ENCODE assay signal across 8 mouse cellular contexts in genomic region chr9:101037396-101037795, GRCm38 (mm10). TPM values are rescaled to one million over a fixed set of nuclear protein-coding genes. Genes with fewer than 3 reads are reported as not detected.
DNase-seq lines count a peak whose midpoint lies in the region; ATAC-seq and TF ChIP-seq lines count a peak whose summit lies in the region.

No protein-coding gene starts in this region.

- no peak for TF ChIP-seq CTCF in E14TG2a.4 (conservative IDR thresholded peaks at IDR 0.05; ENCODE audit: low read length)
- no peak for TF ChIP-seq CTCF in heart, postnatal 0 days (IDR thresholded peaks at IDR 0.05; ENCODE audit: low read depth)

- no peaks in the 10 kb centered on the region for H3K36me3 ChIP-seq in E14TG2a.4 (ENCODE audit: insufficient read depth, low read length)
- H3K36me3 ChIP-seq in heart, postnatal 0 days (replicated peaks; ENCODE audit: control insufficient read depth, insufficient read depth, low read length), result no peaks in the 10 kb centered on the region
- H3K36me3 ChIP-seq in lung, embryonic 16.5 days (ENCODE audit: control insufficient read depth, insufficient read depth, low read length), result no peaks in the 10 kb centered on the region
- no peaks in the 10 kb centered on the region for H3K36me3 ChIP-seq in forebrain, embryonic 16.5 days (ENCODE audit: control insufficient read depth, insufficient read depth)

- H3K4me3 ChIP-seq in E14TG2a.4 (replicated peaks; ENCODE audit: low read length), result peak overlapping the region; percentile 3; the same call in 1 of the 2 replicates
- H3K4me3 ChIP-seq in heart, postnatal 0 days (ENCODE audit: low read depth, low read length), result no peak overlapping the region
- no peak overlapping the region for H3K4me3 ChIP-seq in lung, embryonic 16.5 days (ENCODE audit: low read length)
- H3K4me3 ChIP-seq in forebrain, embryonic 16.5 days (replicated peaks; ENCODE audit: low read length), result no peak overlapping the region

- H3K9me3 ChIP-seq in E14TG2a.4 (ENCODE audit: low read length), result no peaks in the 10 kb centered on the region
- 0 out of 2 replicates have a peak, but pooled peaks cover 5% of the 10 kb centered on the region for H3K9me3 ChIP-seq in heart, postnatal 0 days (replicated peaks; ENCODE audit: control insufficient read depth, low read length)
- H3K9me3 ChIP-seq in lung, embryonic 16.5 days (ENCODE audit: control insufficient read depth, low read length), result peaks cover 2% of the 10 kb centered on the region; the same call in 1 of the 2 replicates
- H3K9me3 ChIP-seq in forebrain, embryonic 16.5 days (ENCODE audit: control insufficient read depth, low read length), result no peaks in the 10 kb centered on the region

- TF ChIP-seq EP300 in heart, postnatal 0 days (IDR thresholded peaks at IDR 0.05; ENCODE audit: low read depth), result no peak

- no peak overlapping the region for H3K9ac ChIP-seq in heart, postnatal 0 days (replicated peaks; ENCODE audit: low read depth, low read length)
- H3K9ac ChIP-seq in lung, embryonic 16.5 days (ENCODE audit: low read length), result no peak overlapping the region
- H3K9ac ChIP-seq in forebrain, embryonic 16.5 days (replicated peaks; ENCODE audit: low read depth, low read length), result no peak overlapping the region

- intact Hi-C loops in left cerebral cortex, postnatal 10 days (cut with DNase I), result no loop called here

- H3K4me1 ChIP-seq in E14TG2a.4 (replicated peaks; ENCODE audit: low read depth, low read length), result peaks cover 81% of the 10 kb centered on the region
- peaks cover 7% of the 10 kb centered on the region; the same call in 1 of the 2 replicates for H3K4me1 ChIP-seq in heart, postnatal 0 days (ENCODE audit: control insufficient read depth, insufficient read depth)
- peaks cover 18% of the 10 kb centered on the region for H3K4me1 ChIP-seq in lung, embryonic 16.5 days (replicated peaks; ENCODE audit: control insufficient read depth, insufficient read depth, low read length)
- peaks cover 12% of the 10 kb centered on the region; the same call in 1 of the 2 replicates for H3K4me1 ChIP-seq in forebrain, embryonic 16.5 days (replicated peaks; ENCODE audit: control insufficient read depth, insufficient read depth, low read length)

- DNase-seq in heart, postnatal 0 days (ENCODE audit: low spot score), result no peak
- peak; percentile 53 for DNase-seq in kidney, postnatal 14 days
- DNase-seq in left cerebral cortex, postnatal 10 days (ENCODE audit: extremely low spot score in 1 of 2, low spot score in 2 of 2), result no peak
- no peak for DNase-seq in embryo, embryonic 10 days (ENCODE audit: low spot score)
- no peak for DNase-seq in gastrocnemius, postnatal 4 days (ENCODE audit: low spot score in 2 of 2)

- H3K27ac ChIP-seq in heart, postnatal 0 days (ENCODE audit: low read depth), result 0 out of 2 replicates have a peak overlapping the region, but pooled peaks have one; percentile 30
- 0 out of 2 replicates have a peak overlapping the region, but pooled peaks have one; percentile 2 for H3K27ac ChIP-seq in lung, embryonic 16.5 days (ENCODE audit: low read length)
- H3K27ac ChIP-seq in forebrain, embryonic 16.5 days (ENCODE audit: low read length), result no peak overlapping the region

- no peak for ATAC-seq in heart, postnatal 0 days (ENCODE audit: insufficient read depth, low read depth)
- no peak for ATAC-seq in lung, embryonic 16.5 days (ENCODE audit: low read depth)
- ATAC-seq in forebrain, embryonic 16.5 days, result no peak

- WGBS in heart, postnatal 0 days, result 40% methylated on average over 7 of the region's 7 CpGs
- 17% methylated on average over 7 of the region's 7 CpGs for WGBS in lung, embryonic 16.5 days
- 57% methylated on average over 7 of the region's 7 CpGs for WGBS in forebrain, embryonic 16.5 days

- H3K27me3 ChIP-seq in E14TG2a.4 (ENCODE audit: insufficient read depth, low read length), result no peaks in the 10 kb centered on the region
- no peaks in the 10 kb centered on the region for H3K27me3 ChIP-seq in heart, postnatal 0 days (ENCODE audit: control insufficient read depth, insufficient read depth, low read length)
- H3K27me3 ChIP-seq in lung, embryonic 16.5 days (ENCODE audit: control insufficient read depth, insufficient read depth, low read depth, low read length), result no peaks in the 10 kb centered on the region
- no peaks in the 10 kb centered on the region for H3K27me3 ChIP-seq in forebrain, embryonic 16.5 days (replicated peaks; ENCODE audit: control insufficient read depth, insufficient read depth, low read length)

- H3K4me2 ChIP-seq in heart, postnatal 0 days (ENCODE audit: low read depth, low read length), result 0 out of 2 replicates have a peak overlapping the region, but pooled peaks have one; percentile 7
- H3K4me2 ChIP-seq in lung, embryonic 16.5 days (ENCODE audit: low read depth, low read length), result no peak overlapping the region
- H3K4me2 ChIP-seq in forebrain, embryonic 16.5 days (ENCODE audit: low read length), result no peak overlapping the region

RNA-seq across cellular contexts. Expression of gene Pccb, which starts 2.7 kb away (rescaled TPM):
- 80.8 and 80.9 TPM in 2 replicates for total RNA-seq in heart, postnatal 0 days (2014; rRNA removed; ENCODE audit: low replicate concordance)
- 30.5 and 32.2 TPM in 2 replicates for polyA plus RNA-seq in heart, postnatal 0 days (2015; fragmentation: Nextera tagmentation; extraction: Ambion mirVana)
- 22.1 and 22.5 TPM in 2 replicates for polyA plus RNA-seq in lung, embryonic 16.5 days (2015; fragmentation: Nextera tagmentation; extraction: Ambion mirVana)
- total RNA-seq in left cerebral cortex, postnatal 10 days (2021), result 10 to 100 TPM; 54.1 to 56.4 TPM
- total RNA-seq in gastrocnemius, postnatal 4 days (2021), result 10 to 100 TPM; 48.9 to 51.4 TPM
- 19.9 and 20.7 TPM in 2 replicates for polyA plus RNA-seq in forebrain, embryonic 16.5 days (2015; fragmentation: Nextera tagmentation; extraction: Ambion mirVana)

RNA-seq across cellular contexts. Expression of gene Msl2, which starts 36.5 kb away (rescaled TPM):
- 14.3 and 17.8 TPM in 2 replicates for total RNA-seq in heart, postnatal 0 days (2014; rRNA removed; ENCODE audit: low replicate concordance)
- polyA plus RNA-seq in heart, postnatal 0 days (2015; fragmentation: Nextera tagmentation; extraction: Ambion mirVana), result 2.6 and 3.0 TPM in 2 replicates
- 3.7 and 3.9 TPM in 2 replicates for polyA plus RNA-seq in lung, embryonic 16.5 days (2015; fragmentation: Nextera tagmentation; extraction: Ambion mirVana)
- total RNA-seq in left cerebral cortex, postnatal 10 days (2021), result 10 to 100 TPM; 58.1 to 58.3 TPM
- total RNA-seq in gastrocnemius, postnatal 4 days (2021), result 10 to 100 TPM; 32.1 to 35.0 TPM
- 5.0 and 5.4 TPM in 2 replicates for polyA plus RNA-seq in forebrain, embryonic 16.5 days (2015; fragmentation: Nextera tagmentation; extraction: Ambion mirVana)
